11 mouse cellular contexts compared by ENCODE assay signal in genomic region chr11:53098780-53099198, GRCm38 (mm10).
DNase-seq lines count a peak whose midpoint lies in the region; ATAC-seq lines count a peak whose summit lies in the region.
"Had no signal": no experiment of that assay in that cellular context is flagged by ENCODE, and none has a peak within 500 bp of the region (broad histone marks: within the 10 kb centered on the region; RNA-seq: fewer than 3 reads in every experiment).

No protein-coding gene starts in this region.

- H3K4me2 ChIP-seq in kidney, embryonic 16.5 days (replicated peaks; ENCODE audit: low read depth, low read length): no peak overlapping the region
- no peak overlapping the region for H3K4me2 ChIP-seq in intestine, embryonic 16.5 days (ENCODE audit: low read depth, low read length)
- H3K4me2 ChIP-seq: midbrain, embryonic 13.5 days had no signal

- no peak overlapping the region for H3K4me3 ChIP-seq in kidney, embryonic 16.5 days (ENCODE audit: low read length)
- H3K4me3 ChIP-seq in intestine, embryonic 16.5 days (ENCODE audit: low read length): no peak overlapping the region
- H3K4me3 ChIP-seq: left cerebral cortex, adult 2 months; midbrain, embryonic 13.5 days had no signal

- H3K9ac ChIP-seq in kidney, embryonic 16.5 days (replicated peaks; ENCODE audit: low read length): no peak overlapping the region
- H3K9ac ChIP-seq in intestine, embryonic 16.5 days (ENCODE audit: low read depth, low read length): no peak overlapping the region
- H3K9ac ChIP-seq: midbrain, embryonic 13.5 days had no signal

- ATAC-seq in kidney, embryonic 16.5 days (ENCODE audit: low FRiP score, low TSS enrichment): peak; percentile 33; the same call in 1 of the 2 replicates
- peak; percentile 25; the same call in 1 of the 2 replicates for ATAC-seq in intestine, embryonic 16.5 days
- ATAC-seq in erythroid progenitor cell, adult 5-6 weeks (replicated peaks; ENCODE audit: low FRiP score, poor library complexity, severe bottlenecking): no peak
- ATAC-seq: midbrain, embryonic 13.5 days; Patski had no signal

- H3K27ac ChIP-seq in kidney, embryonic 16.5 days (ENCODE audit: low read length): no peak overlapping the region
- no peak overlapping the region for H3K27ac ChIP-seq in intestine, embryonic 16.5 days (ENCODE audit: low read length)
- H3K27ac ChIP-seq: left cerebral cortex, adult 2 months; midbrain, embryonic 13.5 days had no signal

- H3K36me3 ChIP-seq in kidney, embryonic 16.5 days (ENCODE audit: insufficient read depth, low read length): no peaks in the 10 kb centered on the region
- H3K36me3 ChIP-seq in intestine, embryonic 16.5 days (ENCODE audit: control insufficient read depth, insufficient read depth, low read length): no peaks in the 10 kb centered on the region
- H3K36me3 ChIP-seq: midbrain, embryonic 13.5 days had no signal

- H3K9me3 ChIP-seq in kidney, embryonic 16.5 days (ENCODE audit: low read length): no peaks in the 10 kb centered on the region
- H3K9me3 ChIP-seq in intestine, embryonic 16.5 days (ENCODE audit: control insufficient read depth, low read length): no peaks in the 10 kb centered on the region
- H3K9me3 ChIP-seq: midbrain, embryonic 13.5 days had no signal

- H3K4me1 ChIP-seq in kidney, embryonic 16.5 days (ENCODE audit: insufficient read depth, low read length): peaks cover 4% of the 10 kb centered on the region; the same call in 1 of the 2 replicates
- peaks cover 3% of the 10 kb centered on the region; the same call in 1 of the 2 replicates for H3K4me1 ChIP-seq in intestine, embryonic 16.5 days (ENCODE audit: control insufficient read depth, insufficient read depth, low read length)

- 53% methylated on average over 3 of the region's 3 CpGs for WGBS in kidney, embryonic 16.5 days
- WGBS in intestine, embryonic 16.5 days: 37% methylated on average over 3 of the region's 3 CpGs

- no peaks in the 10 kb centered on the region for H3K27me3 ChIP-seq in kidney, embryonic 16.5 days (ENCODE audit: insufficient read depth, low read length)
- no peaks in the 10 kb centered on the region for H3K27me3 ChIP-seq in intestine, embryonic 16.5 days (replicated peaks; ENCODE audit: control insufficient read depth, insufficient read depth, low read length)

- peak; percentile 32 for DNase-seq in adrenal gland, postnatal 14 days
- no peak for DNase-seq in adrenal gland, adult (ENCODE audit: inconsistent age in 2 of 2, low spot score in 1 of 2)
- DNase-seq in kidney, adult 9 months: no peak
- peak; percentile 31 for DNase-seq in cerebellum, adult 8-10 months
- DNase-seq in layer of hippocampus, adult 9-11 months: no peak

Comparison
In these comparisons a context has a peak if more than half of its experiments do, and no peak if none do; other contexts are left out.
1. DNase-seq: peak in adrenal gland, postnatal 14 days (single experiment) and cerebellum, adult 8-10 months (single experiment); none in adrenal gland, adult (0 of 2), kidney, adult 9 months (single experiment) and layer of hippocampus, adult 9-11 months (single experiment).